Mouse (Mus musculus): ENCODE data around the gene Gm10721.
"Not testable (repeated sequence)": the region's sequence is repeated elsewhere in the genome, so short reads cannot be mapped to it uniquely, and the experiment has no call there.

The Gm10721 gene

GRCm38 (mm10) chr9:3025653-3026052, 12.7 kb downstream of the Gm10721 start:
- DNase-seq: peak; percentile 48 to 62

GRCm38 (mm10) chr9:3026136-3026535, 13.2 kb downstream of the Gm10721 start:
- DNase-seq: not testable (repeated sequence)

GRCm38 (mm10) chr9:3026741-3027140, 13.8 kb downstream of the Gm10721 start:
- DNase-seq: not testable (repeated sequence)

- DNase-seq: not testable (repeated sequence)
Measured at GRCm38 (mm10) chr9:3027200-3027599, 14.3 kb downstream of the Gm10721 start.

- DNase-seq: peak in 1 of 2 experiments; percentile 11
Measured at GRCm38 (mm10) chr9:3029276-3030000, 16.5 kb downstream of the Gm10721 start.

- DNase-seq: not testable (repeated sequence)
Measured at GRCm38 (mm10) chr9:3030677-3031318, 17.9 kb downstream of the Gm10721 start.

GRCm38 (mm10) chr9:3034299-3034698, 21.4 kb downstream of the Gm10721 start, which contains the start of gene Gm17535:
TSS of gene Gm17535 (plus strand) at chr9:3034599.
- DNase-seq: not testable (repeated sequence)

- DNase-seq: not testable (repeated sequence)
Measured at GRCm38 (mm10) chr9:3036577-3036976, 23.6 kb downstream of the Gm10721 start, which contains the start of gene Gm10715. TSS of gene Gm10715 (plus strand) at chr9:3036877.

- DNase-seq: not testable (repeated sequence)
Measured at GRCm38 (mm10) chr9:3038161-3038560, 25.2 kb downstream of the Gm10721 start.
